32 mouse cellular contexts compared by ENCODE assay signal in genomic region chr13:45662216-45662615, GRCm38 (mm10).
A peak's percentile ranks its signal among the peaks of the same experiment; 100 is the strongest.
DNase-seq lines count a peak whose midpoint lies in the region; ATAC-seq and TF ChIP-seq lines count a peak whose summit lies in the region.
"Had no signal": no experiment of that assay in that cellular context is flagged by ENCODE, and none has a peak within 500 bp of the region (broad histone marks: within the 10 kb centered on the region; RNA-seq: fewer than 3 reads in every experiment).

No protein-coding gene starts in this region.

- H3K4me1 ChIP-seq in embryonic facial prominence, embryonic 14.5 days (ENCODE audit: control insufficient read depth, insufficient read depth, low read length): peaks cover 9% of the 10 kb centered on the region; the same call in 1 of the 2 replicates
- no peaks in the 10 kb centered on the region for H3K4me1 ChIP-seq in embryonic facial prominence, embryonic 10.5 days
- no peaks in the 10 kb centered on the region for H3K4me1 ChIP-seq in intestine, embryonic 16.5 days (ENCODE audit: control insufficient read depth, insufficient read depth, low read length)
- H3K4me1 ChIP-seq in intestine, postnatal 0 days (replicated peaks; ENCODE audit: control insufficient read depth, insufficient read depth, low read length): no peaks in the 10 kb centered on the region
- peaks cover 7% of the 10 kb centered on the region for H3K4me1 ChIP-seq in liver, postnatal 0 days (ENCODE audit: insufficient read depth)
- no peaks in the 10 kb centered on the region for H3K4me1 ChIP-seq in liver, embryonic 11.5 days (replicated peaks; ENCODE audit: control insufficient read depth, insufficient read depth, low read length)
- peaks cover 18% of the 10 kb centered on the region; the same call in 1 of the 2 replicates for H3K4me1 ChIP-seq in embryonic facial prominence, embryonic 15.5 days
- H3K4me1 ChIP-seq: intestine, embryonic 15.5 days; liver, embryonic 12.5 days; megakaryocyte, embryonic 14.5 days had no signal

- no peak overlapping the region for H3K9ac ChIP-seq in embryonic facial prominence, embryonic 14.5 days (ENCODE audit: low read depth, low read length)
- H3K9ac ChIP-seq in intestine, embryonic 16.5 days (ENCODE audit: low read depth, low read length): no peak overlapping the region
- no peak overlapping the region for H3K9ac ChIP-seq in intestine, postnatal 0 days (ENCODE audit: low read depth, low read length)
- H3K9ac ChIP-seq in liver, postnatal 0 days (replicated peaks): no peak overlapping the region
- no peak overlapping the region for H3K9ac ChIP-seq in liver, embryonic 11.5 days (ENCODE audit: low read depth, low read length)
- no peak overlapping the region for H3K9ac ChIP-seq in embryonic facial prominence, embryonic 15.5 days
- H3K9ac ChIP-seq: embryonic facial prominence, embryonic 13.5 days; forebrain, embryonic 13.5 days; heart, embryonic 13.5 days; intestine, embryonic 15.5 days; liver, embryonic 12.5 days; midbrain, embryonic 15.5 days had no signal

- ATAC-seq in embryonic facial prominence, embryonic 14.5 days (ENCODE audit: low read depth): no peak
- ATAC-seq in intestine, embryonic 16.5 days: no peak
- ATAC-seq in intestine, postnatal 0 days: no peak
- ATAC-seq in liver, postnatal 0 days: peak; percentile 79
- ATAC-seq in liver, embryonic 11.5 days (replicated peaks; ENCODE audit: low FRiP score): no peak
- no peak for ATAC-seq in embryonic facial prominence, embryonic 15.5 days (ENCODE audit: insufficient number of reproducible peaks, low FRiP score, low TSS enrichment, low read depth)
- ATAC-seq: forebrain, embryonic 13.5 days; hindbrain, postnatal 0 days; intestine, embryonic 15.5 days; liver, embryonic 12.5 days; lung, postnatal 0 days; midbrain, embryonic 15.5 days had no signal

- H3K36me3 ChIP-seq in embryonic facial prominence, embryonic 14.5 days (ENCODE audit: control insufficient read depth, insufficient read depth, low read length): no peaks in the 10 kb centered on the region
- no peaks in the 10 kb centered on the region for H3K36me3 ChIP-seq in embryonic facial prominence, embryonic 10.5 days (replicated peaks)
- no peaks in the 10 kb centered on the region for H3K36me3 ChIP-seq in intestine, embryonic 16.5 days (ENCODE audit: control insufficient read depth, insufficient read depth, low read length)
- no peaks in the 10 kb centered on the region for H3K36me3 ChIP-seq in intestine, postnatal 0 days (ENCODE audit: control insufficient read depth, insufficient read depth)
- no peaks in the 10 kb centered on the region for H3K36me3 ChIP-seq in liver, postnatal 0 days (replicated peaks; ENCODE audit: insufficient read depth, low read length)
- no peaks in the 10 kb centered on the region for H3K36me3 ChIP-seq in liver, embryonic 11.5 days (ENCODE audit: control insufficient read depth, insufficient read depth, low read length)
- H3K36me3 ChIP-seq in embryonic facial prominence, embryonic 15.5 days: no peaks in the 10 kb centered on the region
- H3K36me3 ChIP-seq: embryonic facial prominence, embryonic 13.5 days; hindbrain, embryonic 10.5 days; intestine, embryonic 15.5 days; liver, embryonic 12.5 days; midbrain, embryonic 15.5 days had no signal

- H3K4me2 ChIP-seq in embryonic facial prominence, embryonic 14.5 days (ENCODE audit: low read depth, low read length): no peak overlapping the region
- no peak overlapping the region for H3K4me2 ChIP-seq in intestine, embryonic 16.5 days (ENCODE audit: low read depth, low read length)
- H3K4me2 ChIP-seq in intestine, postnatal 0 days (replicated peaks; ENCODE audit: low read depth): no peak overlapping the region
- H3K4me2 ChIP-seq in liver, postnatal 0 days (ENCODE audit: low read depth, low read length): no peak overlapping the region
- H3K4me2 ChIP-seq in liver, embryonic 11.5 days: no peak overlapping the region
- no peak overlapping the region for H3K4me2 ChIP-seq in embryonic facial prominence, embryonic 15.5 days (replicated peaks)
- H3K4me2 ChIP-seq: embryonic facial prominence, embryonic 13.5 days; forebrain, embryonic 13.5 days; heart, embryonic 13.5 days; intestine, embryonic 15.5 days; liver, embryonic 12.5 days; midbrain, embryonic 15.5 days had no signal

- no peaks in the 10 kb centered on the region for H3K9me3 ChIP-seq in embryonic facial prominence, embryonic 14.5 days (ENCODE audit: control insufficient read depth, low read length)
- H3K9me3 ChIP-seq in embryonic facial prominence, embryonic 10.5 days: no peaks in the 10 kb centered on the region
- H3K9me3 ChIP-seq in intestine, embryonic 16.5 days (ENCODE audit: control insufficient read depth, low read length): no peaks in the 10 kb centered on the region
- H3K9me3 ChIP-seq in intestine, postnatal 0 days (ENCODE audit: control insufficient read depth): no peaks in the 10 kb centered on the region
- no peaks in the 10 kb centered on the region for H3K9me3 ChIP-seq in liver, postnatal 0 days (ENCODE audit: low read length)
- no peaks in the 10 kb centered on the region for H3K9me3 ChIP-seq in liver, embryonic 11.5 days (ENCODE audit: control insufficient read depth, low read length)
- no peaks in the 10 kb centered on the region for H3K9me3 ChIP-seq in embryonic facial prominence, embryonic 15.5 days (replicated peaks)
- H3K9me3 ChIP-seq: embryonic facial prominence, embryonic 13.5 days; forebrain, embryonic 13.5 days; G1E; heart, embryonic 13.5 days; hindbrain, embryonic 10.5 days; intestine, embryonic 15.5 days; liver, embryonic 12.5 days; megakaryocyte, embryonic 14.5 days; midbrain, embryonic 15.5 days had no signal

- 0 out of 2 replicates have a peak overlapping the region, but pooled peaks have one; percentile 4 for H3K27ac ChIP-seq in embryonic facial prominence, embryonic 14.5 days (replicated peaks; ENCODE audit: low read depth, low read length)
- no peak overlapping the region for H3K27ac ChIP-seq in embryonic facial prominence, embryonic 10.5 days (replicated peaks)
- H3K27ac ChIP-seq in intestine, embryonic 16.5 days (ENCODE audit: low read length): peak overlapping the region; percentile 14; the same call in 1 of the 2 replicates
- H3K27ac ChIP-seq in intestine, postnatal 0 days (ENCODE audit: low read depth, low read length): no peak overlapping the region
- H3K27ac ChIP-seq in liver, postnatal 0 days (ENCODE audit: low read depth): 0 out of 2 replicates have a peak overlapping the region, but pooled peaks have one; percentile 2
- H3K27ac ChIP-seq in liver, embryonic 11.5 days (ENCODE audit: low read depth, low read length): no peak overlapping the region
- H3K27ac ChIP-seq in embryonic facial prominence, embryonic 15.5 days (replicated peaks): peak overlapping the region; percentile 40
- H3K27ac ChIP-seq: forebrain, embryonic 13.5 days; heart, adult 2 months; heart, embryonic 13.5 days; hindbrain, embryonic 10.5 days; hindbrain, postnatal 0 days; intestine, embryonic 15.5 days; liver, embryonic 12.5 days; midbrain, embryonic 15.5 days had no signal

- no peak overlapping the region for H3K4me3 ChIP-seq in embryonic facial prominence, embryonic 14.5 days (ENCODE audit: low read depth, low read length)
- no peak overlapping the region for H3K4me3 ChIP-seq in embryonic facial prominence, embryonic 10.5 days
- H3K4me3 ChIP-seq in intestine, embryonic 16.5 days (ENCODE audit: low read length): no peak overlapping the region
- H3K4me3 ChIP-seq in intestine, postnatal 0 days (ENCODE audit: low read depth, low read length): no peak overlapping the region
- H3K4me3 ChIP-seq in liver, postnatal 0 days (ENCODE audit: low read depth, low read length): no peak overlapping the region
- H3K4me3 ChIP-seq in liver, embryonic 11.5 days (ENCODE audit: low read depth, low read length): no peak overlapping the region
- no peak overlapping the region for H3K4me3 ChIP-seq in embryonic facial prominence, embryonic 15.5 days (replicated peaks)
- H3K4me3 ChIP-seq: embryonic facial prominence, embryonic 13.5 days; forebrain, embryonic 13.5 days; heart, adult 2 months; heart, embryonic 13.5 days; hindbrain, embryonic 10.5 days; intestine, embryonic 15.5 days; liver, embryonic 12.5 days; megakaryocyte, embryonic 14.5 days; midbrain, embryonic 15.5 days had no signal

- no peak for DNase-seq in embryonic facial prominence, embryonic 14.5 days (ENCODE audit: low spot score)
- no peak for DNase-seq in embryonic facial prominence, embryonic 10.5 days (ENCODE audit: low spot score)
- DNase-seq in liver, postnatal 0 days: no peak
- DNase-seq in liver, embryonic 11.5 days (ENCODE audit: low spot score): no peak
- no peak for DNase-seq in cerebellum, postnatal 14 days
- DNase-seq: adrenal gland, postnatal 14 days; cerebellum, adult 11 months; cerebellum, adult 9-10 months; embryo, embryonic 11 days; heart, adult 2 months; heart, postnatal 14 days; kidney, adult 9 months; kidney, postnatal 14 days; left cerebral cortex, postnatal 4 days; lung, adult 18-20 months; right cerebral cortex, postnatal 25 days; thymus, adult 2 months; thymus, postnatal 36 days had no signal

- WGBS in embryonic facial prominence, embryonic 14.5 days: 75% methylated on average over 3 of the region's 3 CpGs
- WGBS in embryonic facial prominence, embryonic 10.5 days: 79% methylated on average over 3 of the region's 3 CpGs
- WGBS in intestine, embryonic 16.5 days: 76% methylated on average over 3 of the region's 3 CpGs
- 60% methylated on average over 3 of the region's 3 CpGs for WGBS in intestine, postnatal 0 days
- 56% methylated on average over 3 of the region's 3 CpGs for WGBS in liver, postnatal 0 days (ENCODE audit: insufficient replicate concordance)
- 85% methylated on average over 3 of the region's 3 CpGs for WGBS in liver, embryonic 11.5 days
- 72% methylated on average over 3 of the region's 3 CpGs for WGBS in embryonic facial prominence, embryonic 15.5 days

- TF ChIP-seq EP300 in liver, postnatal 0 days (IDR thresholded peaks at IDR 0.05; ENCODE audit: low read depth): no peak

- no peaks in the 10 kb centered on the region for H3K27me3 ChIP-seq in embryonic facial prominence, embryonic 14.5 days (replicated peaks; ENCODE audit: control insufficient read depth, insufficient read depth, low read length)
- no peaks in the 10 kb centered on the region for H3K27me3 ChIP-seq in embryonic facial prominence, embryonic 10.5 days (replicated peaks; ENCODE audit: low read depth, poor library complexity, severe bottlenecking)
- no peaks in the 10 kb centered on the region for H3K27me3 ChIP-seq in intestine, embryonic 16.5 days (replicated peaks; ENCODE audit: control insufficient read depth, insufficient read depth, low read length)
- no peaks in the 10 kb centered on the region for H3K27me3 ChIP-seq in intestine, postnatal 0 days (replicated peaks; ENCODE audit: control insufficient read depth, insufficient read depth, low read length)
- H3K27me3 ChIP-seq in liver, postnatal 0 days (ENCODE audit: insufficient read depth, low read length): no peaks in the 10 kb centered on the region
- H3K27me3 ChIP-seq in liver, embryonic 11.5 days (replicated peaks; ENCODE audit: control insufficient read depth, insufficient read depth, low read length): no peaks in the 10 kb centered on the region
- no peaks in the 10 kb centered on the region for H3K27me3 ChIP-seq in embryonic facial prominence, embryonic 15.5 days
- H3K27me3 ChIP-seq: embryonic facial prominence, embryonic 13.5 days; forebrain, embryonic 13.5 days; heart, embryonic 13.5 days; intestine, embryonic 15.5 days; liver, embryonic 12.5 days; megakaryocyte, embryonic 14.5 days; midbrain, embryonic 15.5 days had no signal

- no peak for TF ChIP-seq CTCF in intestine, postnatal 0 days (IDR thresholded peaks at IDR 0.05; ENCODE audit: low read depth)
- no peak for TF ChIP-seq CTCF in liver, postnatal 0 days (IDR thresholded peaks at IDR 0.05; ENCODE audit: low read depth)

Comparison
In these comparisons a context has a peak if more than half of its experiments do, and no peak if none do; other contexts are left out.
1. H3K27ac ChIP-seq: peak in embryonic facial prominence, embryonic 14.5 days (single experiment), intestine, embryonic 16.5 days (single experiment), liver, postnatal 0 days (single experiment) and embryonic facial prominence, embryonic 15.5 days (single experiment); none in embryonic facial prominence, embryonic 10.5 days (single experiment), intestine, postnatal 0 days (single experiment) and liver, embryonic 11.5 days (single experiment).